Mouse (Mus musculus) T-cell, adult 2 months (primary cell): ENCODE data around the gene Dbf4.
A peak's percentile ranks its signal among the peaks of the same experiment; 100 is the strongest.

Experiments used
- DNase-seq: peaks from one replicate; pipeline ENCODE4 v3.0.0; 2022; ENCODE audit warnings: low spot score

Gene Dbf4

DNA sequence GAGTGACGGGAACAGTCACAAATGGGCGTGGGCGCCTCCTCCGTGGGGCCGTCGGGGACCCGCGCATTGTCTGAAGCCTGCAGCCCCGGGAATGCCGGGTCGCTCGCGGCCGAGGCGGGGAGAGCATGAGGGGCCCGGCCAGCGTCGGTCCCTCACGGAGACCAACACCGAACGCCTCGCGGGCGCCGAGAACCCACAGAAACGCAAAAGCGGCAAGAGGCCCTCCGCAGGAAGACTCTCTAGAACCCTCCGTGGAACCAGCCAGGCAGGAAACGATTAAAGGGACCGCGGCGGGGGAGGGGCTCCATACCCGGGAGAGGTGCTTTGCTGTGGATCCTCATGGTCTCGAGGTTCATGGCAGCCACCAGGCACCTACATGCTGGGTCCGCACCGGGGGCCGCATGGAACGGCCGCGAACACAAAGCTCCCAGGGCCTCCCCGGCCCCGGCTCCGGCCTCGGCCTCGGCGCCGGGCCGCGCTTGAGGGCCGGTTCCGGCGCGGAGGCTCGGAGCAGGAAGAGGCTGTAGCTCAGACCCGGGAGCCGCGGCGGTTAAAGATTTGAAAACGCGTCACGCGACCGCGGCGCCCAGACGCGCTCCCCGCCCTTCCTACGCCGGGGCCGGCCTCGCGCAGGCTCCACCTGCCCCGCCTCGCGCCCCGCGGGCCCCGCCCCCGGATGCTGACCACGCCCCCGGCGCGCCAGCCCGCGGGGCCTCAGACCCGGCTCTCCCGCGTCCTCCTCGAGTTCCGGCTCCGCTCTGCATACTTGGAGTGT, at the start of gene Dbf4, which contains the start of gene Slc25a40:
TSS of gene Dbf4 (minus strand) at position 560 of the 775 bp plus-strand sequence.
TSS of gene Slc25a40 (plus strand) at position 694 of the 775 bp plus-strand sequence.
- peak; percentile 95 for DNase-seq

DNA sequence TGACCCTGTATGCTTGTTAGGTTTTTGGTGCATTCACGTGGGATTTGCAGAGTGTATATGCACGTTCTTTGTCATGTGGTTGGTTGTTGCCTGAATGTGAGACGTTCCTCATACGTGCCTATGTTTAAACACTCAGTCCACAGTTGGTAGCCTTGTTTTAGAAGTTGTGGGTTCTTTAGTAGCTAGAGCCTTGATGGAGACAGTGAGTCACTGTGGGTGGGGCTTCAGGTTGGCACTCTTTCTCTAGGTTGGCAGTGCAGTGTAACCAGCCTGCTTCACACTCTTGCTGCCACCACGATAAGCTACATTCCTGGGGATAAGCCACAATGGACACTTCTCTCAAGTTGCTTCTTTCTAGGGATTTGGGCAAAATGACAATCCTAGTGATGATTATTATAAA, 34.0 kb upstream of the Dbf4 start:
- peak; percentile 17 for DNase-seq

GRCm38 (mm10) chr5:8455565-8455964, 33.0 kb upstream of the Dbf4 start:
- no peak for DNase-seq

GRCm38 (mm10) chr5:8439095-8439494, 16.6 kb upstream of the Dbf4 start:
- no peak for DNase-seq

DNA sequence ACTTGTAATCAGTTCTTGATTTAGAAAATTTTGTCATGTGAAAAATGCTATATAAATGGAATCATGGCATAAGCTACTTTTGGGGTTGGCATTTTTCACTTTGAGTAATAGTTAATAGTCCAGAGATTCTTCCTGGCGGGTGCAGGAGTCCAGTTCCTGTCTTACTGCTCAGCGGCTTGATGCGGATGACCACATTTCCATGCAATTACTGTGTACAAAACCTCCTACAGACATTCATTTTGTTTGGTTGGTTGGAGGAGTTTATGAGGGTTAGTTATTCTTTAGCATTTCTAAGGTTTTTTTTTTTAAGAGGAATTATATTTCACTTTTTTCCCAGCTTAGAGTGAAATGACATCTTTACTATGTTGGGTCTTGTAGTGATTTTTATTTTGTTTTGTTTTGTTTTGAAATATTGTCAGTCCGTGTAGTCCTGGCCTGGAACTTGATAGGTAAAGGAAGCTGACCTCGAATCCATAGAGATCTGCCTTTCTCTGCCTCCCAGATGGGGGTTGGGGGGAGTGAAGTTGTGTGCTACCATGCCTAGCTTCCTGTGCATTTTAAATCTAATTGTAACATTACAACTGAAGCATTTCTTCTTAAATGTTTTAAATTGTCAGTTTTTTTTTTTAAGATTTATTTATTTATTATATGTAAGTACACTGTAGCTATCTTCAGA, 15.1 kb upstream of the Dbf4 start:
- no peak for DNase-seq

GRCm38 (mm10) chr5:8425899-8426298, 3.4 kb upstream of the Dbf4 start:
- peak; percentile 72 for DNase-seq

DNA sequence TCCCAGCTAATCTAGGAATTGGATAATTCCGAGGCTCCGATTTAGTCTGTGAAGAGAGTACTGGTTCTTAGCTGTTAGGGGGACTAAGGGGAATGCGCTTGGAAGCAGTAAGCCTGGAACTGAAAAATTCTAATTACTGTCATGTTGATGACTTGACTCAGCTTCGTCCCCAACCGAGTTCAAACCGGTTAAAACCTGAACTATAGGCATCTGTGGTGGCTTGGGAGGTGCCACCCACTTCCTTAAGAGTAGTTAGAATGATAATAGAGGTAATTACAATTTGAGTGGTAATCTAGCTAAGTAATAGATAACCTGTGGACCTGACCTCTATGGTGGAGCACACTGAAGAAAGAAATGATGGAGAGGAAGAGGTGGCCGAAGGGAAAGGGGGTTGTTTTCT, 1.6 kb upstream of the Dbf4 start:
- peak; percentile 51 for DNase-seq

GRCm38 (mm10) chr5:8422932-8423928, 714 bp upstream of the Dbf4 start:
- DNase-seq: peak; percentile 19

DNA sequence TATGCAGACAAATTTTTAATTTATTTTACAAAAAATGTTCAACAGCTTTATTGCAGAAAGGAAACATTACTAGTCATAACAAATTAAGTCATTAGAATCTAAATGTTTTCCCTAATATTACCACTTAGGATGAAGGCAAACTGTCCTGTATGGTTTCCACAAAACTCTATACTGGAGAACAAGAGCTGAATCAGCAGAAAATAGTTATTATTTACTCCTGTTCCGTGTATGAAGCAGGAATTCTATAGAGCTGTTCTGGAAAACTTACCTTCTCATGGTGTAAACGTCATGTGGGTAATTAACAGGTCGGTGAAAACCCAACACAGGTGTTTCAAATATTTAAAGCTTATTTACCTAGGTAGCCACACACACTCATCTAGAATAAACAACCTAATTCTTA, 1.1 kb downstream of the Dbf4 start:
- DNase-seq: no peak

DNA sequence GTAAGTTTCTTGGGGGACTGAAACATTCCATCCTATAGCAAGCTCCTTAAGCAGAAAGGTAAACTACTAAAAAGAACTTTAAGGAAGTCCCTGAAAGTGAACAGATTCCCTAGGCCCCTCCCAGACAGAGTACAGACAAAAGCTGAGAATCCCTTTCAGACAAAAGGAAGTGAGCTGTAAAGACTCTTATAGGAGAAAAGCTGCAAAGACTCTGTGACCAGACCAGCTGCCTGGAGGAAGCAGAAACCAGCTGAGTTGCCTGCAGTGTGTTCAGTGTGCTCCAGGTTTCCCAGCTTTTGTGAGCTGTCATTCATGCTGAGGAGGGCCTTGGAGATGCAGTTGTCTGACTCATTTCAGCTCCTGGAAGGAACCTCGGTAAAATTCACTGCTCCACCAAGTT, 5.1 kb downstream of the Dbf4 start:
- no peak for DNase-seq

GRCm38 (mm10) chr5:8416683-8417413, 5.7 kb downstream of the Dbf4 start:
- no peak for DNase-seq

- no peak for DNase-seq
These were observed 13.8 kb downstream of the Dbf4 start for GRCm38 (mm10) chr5:8408746-8409145.

GRCm38 (mm10) chr5:8397587-8398249, 24.8 kb downstream of the Dbf4 start:
- no peak for DNase-seq

- DNase-seq: no peak
These were observed 28.5 kb downstream of the Dbf4 start for GRCm38 (mm10) chr5:8393891-8394583.

GRCm38 (mm10) chr5:8374297-8374906, 48.1 kb downstream of the Dbf4 start:
- no peak for DNase-seq

GRCm38 (mm10) chr5:8373415-8373814, 49.1 kb downstream of the Dbf4 start:
- DNase-seq: no peak

- no peak for DNase-seq
These were observed 53.7 kb downstream of the Dbf4 start for GRCm38 (mm10) chr5:8368781-8369180.

DNA sequence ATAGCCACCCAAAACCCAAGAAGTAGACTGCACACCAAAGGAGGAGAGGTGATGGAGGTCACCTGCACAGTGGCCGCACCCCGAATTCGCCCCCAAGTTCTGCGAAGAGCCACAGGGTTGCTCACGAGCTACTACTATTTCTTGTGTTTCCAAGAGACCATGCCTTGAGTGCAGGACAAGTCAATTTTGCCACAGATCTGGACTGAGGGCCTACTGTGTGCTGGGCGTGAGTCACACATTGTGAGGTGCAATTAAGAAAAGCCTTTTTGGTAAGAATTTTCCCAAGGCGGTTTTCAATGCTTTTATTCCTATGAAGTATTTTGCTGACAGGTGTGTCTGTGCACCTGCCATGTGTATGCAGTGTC, 54.2 kb downstream of the Dbf4 start:
- DNase-seq: no peak

DNA sequence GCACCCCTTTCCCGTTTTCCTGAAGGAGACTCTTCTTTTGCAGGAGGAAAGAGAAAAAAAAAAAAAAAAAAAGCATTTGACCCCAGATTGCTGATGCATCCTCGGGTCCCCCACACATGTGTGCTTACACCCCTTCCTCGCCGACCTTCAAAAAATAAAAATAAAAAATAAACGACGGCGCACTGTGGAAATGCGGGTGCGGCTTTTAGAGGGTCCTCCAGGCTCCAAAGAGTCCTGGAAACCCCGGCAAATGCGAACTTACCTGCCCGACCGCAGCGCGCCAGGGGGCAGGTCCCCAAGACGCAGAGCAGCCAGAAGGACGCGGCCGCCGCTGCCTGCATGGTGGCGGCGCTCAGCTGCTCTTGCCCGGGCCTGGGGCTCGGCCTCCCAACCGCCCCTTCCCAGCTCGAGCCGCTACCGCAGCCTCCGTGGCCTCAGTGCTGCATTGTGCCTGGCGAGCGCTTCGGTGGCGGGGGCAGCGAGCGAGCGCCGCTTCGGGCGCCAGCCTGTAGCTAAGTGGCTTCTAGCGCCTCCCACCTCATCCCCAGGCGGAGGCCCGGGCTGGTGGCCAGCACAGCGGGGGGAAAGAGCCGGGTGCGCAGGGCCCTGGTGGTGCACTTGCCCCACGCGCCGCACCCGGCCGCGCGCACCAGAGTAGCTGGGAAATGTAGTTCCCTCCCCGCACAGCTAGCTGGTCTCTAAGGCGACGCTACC, 54.7 kb downstream of the Dbf4 start, which contains the start of gene Adam22:
TSS of gene Adam22 (minus strand) at position 547 of the 714 bp plus-strand sequence.
- no peak for DNase-seq
